In the genomic region with DNA sequence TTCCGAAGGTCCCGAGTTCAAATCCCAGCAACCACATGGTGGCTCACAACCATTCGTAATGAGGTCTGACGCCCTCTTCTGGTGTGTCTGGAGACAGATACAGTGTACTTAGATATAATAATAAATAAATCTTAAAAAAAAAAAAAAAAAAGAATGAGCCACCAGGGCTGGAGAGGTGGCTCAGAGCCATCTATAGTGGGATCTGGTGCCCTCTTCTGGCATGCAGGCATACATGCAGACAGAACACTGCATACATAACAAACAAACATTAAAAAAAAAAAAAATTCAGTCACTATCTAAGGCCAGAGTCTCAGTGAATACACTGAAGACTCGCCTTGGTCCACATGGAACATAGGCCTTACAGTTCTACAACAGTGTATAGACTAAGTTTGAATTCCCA, we compare ENCODE assay signal across 12 mouse cellular contexts. TPM values are rescaled to one million over a fixed set of nuclear protein-coding genes. Genes with fewer than 3 reads are reported as not detected.
DNase-seq lines count a peak whose midpoint lies in the region; ATAC-seq and TF ChIP-seq lines count a peak whose summit lies in the region.
"Had no signal": no experiment of that assay in that cellular context is flagged by ENCODE, and none has a peak within 500 bp of the region (broad histone marks: within the 10 kb centered on the region; RNA-seq: fewer than 3 reads in every experiment).

No protein-coding gene starts in this region.

- H3K9me3 ChIP-seq in liver, embryonic 12.5 days (replicated peaks): no peaks in the 10 kb centered on the region
- no peaks in the 10 kb centered on the region for H3K9me3 ChIP-seq in ES-Bruce4 (replicated peaks; ENCODE audit: control insufficient read depth, insufficient read depth, low read length, poor library complexity, severe bottlenecking)
- H3K9me3 ChIP-seq: heart, embryonic 10.5 days; stomach, embryonic 15.5 days had no signal

- 0 out of 2 replicates have a peak, but pooled peaks cover 3% of the 10 kb centered on the region for H3K4me1 ChIP-seq in liver, adult 2 months (ENCODE audit: control insufficient read depth, insufficient read depth, low read length)
- H3K4me1 ChIP-seq in liver, embryonic 12.5 days: peaks cover 25% of the 10 kb centered on the region
- no peaks in the 10 kb centered on the region for H3K4me1 ChIP-seq in ES-Bruce4 (ENCODE audit: control insufficient read depth, insufficient read depth, low read length)

- H3K36me3 ChIP-seq in liver, adult 2 months (ENCODE audit: control insufficient read depth, insufficient read depth, low read length): peaks cover 19% of the 10 kb centered on the region; the same call in 1 of the 2 replicates
- peaks cover 58% of the 10 kb centered on the region for H3K36me3 ChIP-seq in liver, embryonic 12.5 days
- H3K36me3 ChIP-seq in ES-Bruce4 (ENCODE audit: control insufficient read depth, insufficient read depth, low read length, poor library complexity, severe bottlenecking): peaks cover 48% of the 10 kb centered on the region

- WGBS in liver, adult 2 months: 75% methylated on average over 5 of the region's 5 CpGs
- 73% methylated on average over 5 of the region's 5 CpGs for WGBS in liver, embryonic 12.5 days (ENCODE audit: insufficient replicate concordance)

- no peak for TF ChIP-seq POLR2A in liver, adult 2 months (IDR thresholded peaks at IDR 0.05; ENCODE audit: extremely low read depth, insufficient read depth, low read length)
- no peak for TF ChIP-seq POLR2A in ES-Bruce4 (IDR thresholded peaks at IDR 0.05; ENCODE audit: insufficient read depth, low read length)

- no peak for ATAC-seq in cerebellum, adult (ENCODE audit: insufficient number of reproducible peaks, low FRiP score, low TSS enrichment)
- no peak for ATAC-seq in liver, embryonic 12.5 days

- no peaks in the 10 kb centered on the region for H3K27me3 ChIP-seq in liver, adult 2 months (ENCODE audit: control insufficient read depth, insufficient read depth, low read length)
- H3K27me3 ChIP-seq in liver, embryonic 12.5 days (replicated peaks): no peaks in the 10 kb centered on the region
- H3K27me3 ChIP-seq in ES-Bruce4 (ENCODE audit: control insufficient read depth, insufficient read depth, low read length, poor library complexity, severe bottlenecking): no peaks in the 10 kb centered on the region
- H3K27me3 ChIP-seq: stomach, embryonic 15.5 days had no signal

- H3K27ac ChIP-seq in liver, adult 2 months (replicated peaks; ENCODE audit: insufficient read depth, low read depth, low read length): no peak overlapping the region
- H3K27ac ChIP-seq in liver, embryonic 12.5 days: no peak overlapping the region
- no peak overlapping the region for H3K27ac ChIP-seq in ES-Bruce4 (ENCODE audit: insufficient read depth, low read length)
- H3K27ac ChIP-seq: heart, embryonic 10.5 days; stomach, embryonic 15.5 days had no signal

- H3K4me3 ChIP-seq in liver, adult 2 months (ENCODE audit: insufficient read depth, low read depth, low read length): no peak overlapping the region
- H3K4me3 ChIP-seq in liver, embryonic 12.5 days: no peak overlapping the region
- H3K4me3 ChIP-seq in ES-Bruce4 (ENCODE audit: low read depth, low read length): no peak overlapping the region
- H3K4me3 ChIP-seq: erythroblast, embryonic 14.5 days; heart, embryonic 10.5 days; stomach, embryonic 15.5 days had no signal

- H3K4me2 ChIP-seq in liver, embryonic 12.5 days: no peak overlapping the region
- H3K4me2 ChIP-seq: stomach, embryonic 15.5 days had no signal

- H3K79me2 ChIP-seq in liver, adult 2 months (ENCODE audit: control insufficient read depth, insufficient read depth, low read length): peaks cover 3% of the 10 kb centered on the region; the same call in 1 of the 2 replicates

- no peak for TF ChIP-seq EP300 in ES-Bruce4 (IDR thresholded peaks at IDR 0.05; ENCODE audit: insufficient read depth, low read depth, low read length)

- H3K9ac ChIP-seq in liver, adult 2 months (ENCODE audit: low read depth, low read length): no peak overlapping the region
- H3K9ac ChIP-seq in liver, embryonic 12.5 days: no peak overlapping the region
- H3K9ac ChIP-seq in ES-Bruce4 (ENCODE audit: low read depth, poor library complexity, severe bottlenecking): no peak overlapping the region
- H3K9ac ChIP-seq: stomach, embryonic 15.5 days had no signal

- peak; percentile 54; the same call in 1 of the 2 replicates for TF ChIP-seq CTCF in liver, adult 2 months (IDR thresholded peaks at IDR 0.05; ENCODE audit: low read depth, low read length)
- TF ChIP-seq CTCF in ES-Bruce4 (IDR thresholded peaks at IDR 0.05; ENCODE audit: low read depth, low read length): peak; percentile 39

- peak; percentile 75 to 79 for DNase-seq in cerebellum, postnatal 10 days
- DNase-seq in liver, adult 2 months (ENCODE audit: extremely low read depth, low read depth, low spot score): no peak
- peak; percentile 65 for DNase-seq in induced T-regulatory cell, adult 2 months (ENCODE audit: low read depth)
- DNase-seq in ovary, postnatal 10 days (ENCODE audit: low spot score): no peak
- DNase-seq in testis, postnatal 14 days (ENCODE audit: low spot score): no peak
- DNase-seq: kidney, adult 11 months had no signal

RNA-seq across cellular contexts. Expression of a gene that starts 2.8 kb away (rescaled TPM):
- 7.7 and 10.8 TPM in 2 replicates for total RNA-seq in liver, adult 2 months (2014; rRNA removed)
- polyA plus RNA-seq in liver, adult 2 months (2012; rRNA removed): 5.9 and 6.1 TPM in 2 replicates
- 40.6 and 41.7 TPM in 2 replicates for polyA plus RNA-seq in liver, embryonic 12.5 days (2016; fragmentation: Nextera tagmentation; extraction: Ambion mirVana)
- 41.6 and 41.7 TPM in 2 replicates for polyA plus RNA-seq in ES-Bruce4 (2011; ENCODE audit: insufficient read depth, insufficient read length, low read depth, missing spikeins)

RNA-seq across cellular contexts. Expression of a gene that starts 2.8 kb away (rescaled TPM):
- 63.5 and 67.5 TPM in 2 replicates for total RNA-seq in liver, adult 2 months (2014; rRNA removed)
- 77.6 and 80.9 TPM in 2 replicates for polyA plus RNA-seq in liver, adult 2 months (2012; rRNA removed)
- 96.0 and 96.7 TPM in 2 replicates for polyA plus RNA-seq in liver, embryonic 12.5 days (2016; fragmentation: Nextera tagmentation; extraction: Ambion mirVana)
- 72.1 and 75.3 TPM in 2 replicates for polyA plus RNA-seq in ES-Bruce4 (2011; ENCODE audit: insufficient read depth, insufficient read length, low read depth, missing spikeins)

RNA-seq across cellular contexts. Expression of a gene that starts 5.9 kb away (rescaled TPM):
- 0.34 and 0.37 TPM in 2 replicates for total RNA-seq in liver, adult 2 months (2014; rRNA removed)
- 0.36 and 0.91 TPM in 2 replicates for polyA plus RNA-seq in liver, adult 2 months (2012; rRNA removed)
- polyA plus RNA-seq in liver, embryonic 12.5 days (2016; fragmentation: Nextera tagmentation; extraction: Ambion mirVana): 0.12 TPM in 1 of 2 replicates, not detected in the other
- not detected in 2 replicates for polyA plus RNA-seq in ES-Bruce4 (2011; ENCODE audit: insufficient read depth, insufficient read length, low read depth, missing spikeins)
- polyA plus RNA-seq: erythroblast, embryonic 14.5 days; heart, embryonic 10.5 days; stomach, embryonic 15.5 days had no signal

RNA-seq across cellular contexts. Expression of a gene that starts 10.3 kb away (rescaled TPM):
- total RNA-seq in liver, adult 2 months (2014; rRNA removed): 2,089 and 2,597 TPM in 2 replicates
- 3,152 and 3,193 TPM in 2 replicates for polyA plus RNA-seq in liver, adult 2 months (2012; rRNA removed)
- 206 and 223 TPM in 2 replicates for polyA plus RNA-seq in liver, embryonic 12.5 days (2016; fragmentation: Nextera tagmentation; extraction: Ambion mirVana)
- not detected in 2 replicates for polyA plus RNA-seq in ES-Bruce4 (2011; ENCODE audit: insufficient read depth, insufficient read length, low read depth, missing spikeins)

RNA-seq across cellular contexts. Expression of a gene that starts 11.6 kb away (rescaled TPM):
- total RNA-seq in liver, adult 2 months (2014; rRNA removed): 0.09 and 0.34 TPM in 2 replicates
- 0.21 and 0.24 TPM in 2 replicates for polyA plus RNA-seq in liver, adult 2 months (2012; rRNA removed)
- polyA plus RNA-seq in liver, embryonic 12.5 days (2016; fragmentation: Nextera tagmentation; extraction: Ambion mirVana): 0.25 and 0.38 TPM in 2 replicates
- 2.0 and 3.1 TPM in 2 replicates for polyA plus RNA-seq in ES-Bruce4 (2011; ENCODE audit: insufficient read depth, insufficient read length, low read depth, missing spikeins)
- polyA plus RNA-seq: erythroblast, embryonic 14.5 days had no signal

Comparison
In these comparisons a context has a peak if more than half of its experiments do, and no peak if none do; other contexts are left out.
1. DNase-seq: peak in cerebellum, postnatal 10 days (2 of 2) and induced T-regulatory cell, adult 2 months (single experiment); none in liver, adult 2 months (single experiment), ovary, postnatal 10 days (single experiment) and testis, postnatal 14 days (single experiment).